Mouse (Mus musculus) hindbrain, embryonic 14.5 days (tissue): Measurements from ENCODE around the gene Klrg1. TPM values are rescaled to one million over a fixed set of nuclear protein-coding genes. Genes with fewer than 3 reads are reported as not detected.

Experiments
- ATAC-seq: fragments of 200-750 bp; cut with Nextera tagmentation; 2 replicates; pipeline ENCODE4 v1.8.0; 2017; ENCODE audit warnings: moderate number of reproducible peaks, mild to moderate bottlenecking, moderate TSS enrichment, moderate library complexity; ENCODE audit not compliant: low FRiP score
- DNase-seq: peaks from one replicate; pipeline ENCODE4 v3.0.0-alpha.2; 2015; ENCODE audit warnings: low spot score
- H3K27ac ChIP-seq: fragments of 300-500 bp; sonication (generic); 2 replicates; pipeline ENCODE4 v1.5.1; 2014; ENCODE audit warnings: mild to moderate bottlenecking, moderate library complexity
- H3K27me3 ChIP-seq: fragments of 300-500 bp; sonication (generic); 2 replicates; pipeline ENCODE4 v1.6.1; 2014; ENCODE audit warnings: mild to moderate bottlenecking, low read length, mixed read lengths; ENCODE audit not compliant: control insufficient read depth, insufficient read depth
- H3K36me3 ChIP-seq: fragments of 300-500 bp; sonication (generic); replicated peaks from 2 replicates; pipeline ENCODE4 v1.6.1; 2014; ENCODE audit not compliant: control insufficient read depth, insufficient read depth
- H3K4me1 ChIP-seq: fragments of 300-500 bp; sonication (generic); replicated peaks from 2 replicates; pipeline ENCODE4 v1.6.1; 2014; ENCODE audit warnings: antibody characterized with exemption, low read length, mixed read lengths; ENCODE audit not compliant: control insufficient read depth, insufficient read depth
- H3K4me2 ChIP-seq: fragments of 300-500 bp; sonication (generic); replicated peaks from 2 replicates; pipeline ENCODE4 v1.6.1; 2014; ENCODE audit warnings: mild to moderate bottlenecking, moderate library complexity
- H3K4me3 ChIP-seq: fragments of 300-500 bp; sonication (generic); replicated peaks from 2 replicates; pipeline ENCODE4 v1.5.1; 2014; ENCODE audit warnings: mild to moderate bottlenecking, low read length
- H3K9ac ChIP-seq: fragments of 300-500 bp; sonication (generic); 2 replicates; pipeline ENCODE4 v1.6.1; 2014
- H3K9me3 ChIP-seq: fragments of 300-500 bp; sonication (generic); 2 replicates; pipeline ENCODE4 v1.6.1; 2016; ENCODE audit warnings: low read length; ENCODE audit not compliant: control insufficient read depth
- WGBS: fragments of 180-500 bp; shearing (Covaris S2); extraction: QIAGEN DNeasy Blood & Tissue Kit; methylation state at CpG from one replicate; pipeline ENCODE4 v1.1.7; 2014; 5-methylcytosine and 5-hydroxymethylcytosine counted together
- polyA plus RNA-seq: library from polyadenylated mRNA; unstranded; fragments of >200 nt; fragmentation: Nextera tagmentation; extraction: Ambion mirVana; gene quantifications from 2 replicates; pipeline ENCODE4 v1.2.1, GENCODE M21; 2014

Klrg1 gene
- 0.53 and 0.82 TPM in 2 replicates for polyA plus RNA-seq

DNA sequence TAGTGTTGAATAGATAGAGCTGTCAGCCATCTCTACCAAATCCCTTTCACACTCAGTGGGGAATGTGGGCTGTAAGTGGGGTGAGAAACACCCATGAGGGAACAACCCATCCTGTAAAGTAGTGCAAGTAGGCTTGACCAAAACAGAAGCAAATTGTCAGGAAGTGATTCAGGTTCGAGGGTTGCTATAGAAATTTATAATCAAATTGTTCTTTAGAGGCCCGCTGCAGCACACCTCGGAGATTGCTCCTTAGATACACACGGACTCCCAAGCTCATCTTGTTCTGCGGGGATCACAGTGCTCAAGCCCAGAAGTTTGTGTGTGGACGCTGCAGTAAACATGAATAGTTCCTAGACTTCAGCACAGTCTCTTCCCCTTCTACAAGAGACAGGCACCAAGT lies at the start of gene Klrg1:
Gene Klrg1 (minus strand): TSS at position 101 of the 400 bp plus-strand sequence.
- H3K4me2 ChIP-seq = no peak within 1 kb of the TSS
- H3K9me3 ChIP-seq = no peaks in the 10 kb centered on the region
- no peaks in the 10 kb centered on the region for H3K4me1 ChIP-seq
- ATAC-seq (no peak), DNase-seq (no peak)
- H3K4me3 ChIP-seq = no peak within 1 kb of the TSS
- no peaks in the 10 kb centered on the region for H3K36me3 ChIP-seq
- no peak within 1 kb of the TSS for H3K9ac ChIP-seq
- no peak within 1 kb of the TSS for H3K27ac ChIP-seq
- H3K27me3 ChIP-seq = no peaks in the 10 kb centered on the region
- WGBS = 84% methylated on average over 6 of the region's 6 CpGs

DNA sequence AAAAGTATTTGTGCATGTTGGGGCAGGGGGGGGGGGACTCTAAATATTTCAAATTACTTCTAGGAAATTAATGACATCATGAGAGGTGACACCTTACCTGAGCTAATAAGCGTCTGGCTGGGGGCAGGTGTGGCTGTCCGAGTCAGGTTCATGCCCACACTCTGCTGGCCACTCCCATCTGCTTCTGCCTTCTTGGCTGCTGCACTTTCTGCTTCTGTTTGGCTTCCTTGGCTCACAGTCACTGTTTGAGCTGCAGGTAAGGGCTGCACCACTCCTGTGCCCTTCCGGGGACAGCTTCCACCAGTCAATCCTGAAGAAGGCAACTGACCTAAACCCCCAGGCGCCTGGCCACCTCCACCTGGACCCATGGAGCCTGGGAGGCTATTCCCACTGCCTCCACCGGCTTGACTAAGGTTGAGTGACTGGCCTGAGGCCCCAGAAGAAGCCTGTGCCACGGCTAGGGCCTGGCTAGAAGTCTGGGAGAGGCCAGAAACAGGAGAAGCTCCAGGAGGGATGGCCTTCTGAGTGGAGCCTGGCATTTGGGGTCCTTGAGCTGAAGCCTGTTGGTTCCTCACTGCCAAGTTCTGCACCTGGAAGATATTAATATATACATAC lies 42.8 kb upstream of the Klrg1 start:
- Histone ChIP-seq H3K4me1 (no peaks in the 10 kb centered on the region), H3K27ac (no peak overlapping the region), H3K27me3 (no peaks in the 10 kb centered on the region), H3K9ac (no peak overlapping the region), H3K4me2 (no peak overlapping the region), H3K9me3 (no peaks in the 10 kb centered on the region), H3K4me3 (no peak overlapping the region), H3K36me3 (peaks cover 90% of the 10 kb centered on the region)
- no peak for DNase-seq
- 95% methylated on average over 6 of the region's 6 CpGs for WGBS
- no peak for ATAC-seq

DNA sequence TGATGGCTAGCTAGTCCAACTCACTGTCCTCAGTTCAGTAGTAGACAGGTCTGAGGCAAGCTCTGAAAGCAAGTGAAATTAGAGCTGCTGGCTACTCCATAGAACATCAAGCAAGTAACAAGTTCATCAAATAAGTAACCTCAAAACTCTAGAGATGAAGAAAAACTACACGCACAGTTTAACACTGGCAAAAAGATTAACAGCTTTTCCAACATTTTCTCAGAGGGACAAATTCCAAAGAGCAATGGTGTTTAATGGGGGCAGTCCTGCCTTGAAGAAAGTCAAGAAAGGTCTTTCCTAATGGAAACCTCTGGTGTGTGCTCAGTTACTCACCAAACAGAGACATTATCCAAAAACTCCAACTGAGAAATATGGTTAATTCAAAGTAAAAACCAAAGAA lies 36.0 kb upstream of the Klrg1 start:
- Histone ChIP-seq H3K36me3 (peaks cover 99% of the 10 kb centered on the region), H3K9me3 (no peaks in the 10 kb centered on the region), H3K9ac (no peak overlapping the region), H3K4me3 (no peak overlapping the region), H3K4me2 (no peak overlapping the region), H3K27me3 (no peaks in the 10 kb centered on the region), H3K27ac (no peak overlapping the region), H3K4me1 (no peaks in the 10 kb centered on the region)
- ATAC-seq (no peak), DNase-seq (no peak)
- 95% methylated on average over 1 of the region's 1 CpGs for WGBS

DNA sequence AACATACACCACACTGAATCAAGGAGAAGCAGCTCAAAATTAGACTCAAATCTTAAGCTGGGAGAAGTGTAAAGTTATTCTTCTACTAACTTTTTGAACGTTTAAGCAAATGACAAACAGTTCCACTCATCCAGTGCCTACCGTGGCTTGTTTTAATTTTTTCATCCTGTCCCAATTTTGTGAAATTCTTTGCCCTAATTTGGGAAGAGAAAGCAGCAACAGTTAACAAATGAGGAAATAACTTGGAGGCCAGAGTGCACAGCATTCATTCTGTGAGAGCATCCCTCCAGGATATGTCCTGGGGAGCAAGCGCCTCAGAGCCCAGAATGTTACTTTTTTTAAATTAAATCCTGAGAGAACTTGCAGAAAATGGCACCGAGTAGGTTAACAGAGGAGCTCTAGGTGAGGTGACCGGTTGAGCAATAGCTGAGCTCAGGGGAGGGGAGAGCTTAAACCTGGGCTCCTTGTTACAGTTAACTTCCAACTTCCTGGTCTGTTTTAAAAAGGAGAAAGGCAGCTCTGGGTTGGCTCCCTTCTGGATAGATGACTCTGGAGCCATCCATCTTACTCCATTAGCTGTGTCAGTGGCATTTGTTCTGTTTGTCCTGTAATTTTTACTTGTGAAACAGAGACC lies 27.6 kb upstream of the Klrg1 start:
- 78% methylated on average over 5 of the region's 5 CpGs for WGBS
- peak overlapping the region; percentile 76 for H3K4me2 ChIP-seq

DNA sequence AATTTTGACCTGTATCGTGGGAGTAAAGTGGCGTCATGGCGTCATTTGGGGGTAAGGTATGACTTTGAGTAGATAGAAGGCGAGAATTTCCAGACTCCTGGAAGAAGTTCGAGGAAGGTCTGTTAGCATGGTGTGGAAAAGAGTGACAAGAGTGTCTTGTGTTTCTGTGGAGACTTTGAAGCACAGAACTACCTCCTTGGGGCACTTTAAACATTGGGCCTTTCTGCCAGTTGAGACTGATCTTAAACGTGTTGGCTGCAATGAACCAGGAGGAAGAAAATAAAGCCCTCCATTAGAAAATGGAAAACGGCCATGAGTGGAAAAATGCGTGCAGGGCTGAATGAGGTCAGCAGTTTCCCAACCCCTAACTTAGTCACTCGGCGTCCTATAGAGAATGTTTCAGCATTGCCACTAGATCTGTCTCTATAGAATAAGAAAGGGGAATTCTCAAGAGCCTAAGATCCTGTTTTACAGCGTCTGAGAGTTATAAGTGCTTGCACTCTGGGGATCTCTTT lies 26.8 kb upstream of the Klrg1 start:
- ATAC-seq (no peak), DNase-seq (no peak)
- H3K4me1 ChIP-seq = peaks cover 19% of the 10 kb centered on the region
- H3K4me2 ChIP-seq = peak overlapping the region; percentile 76
- H3K27ac ChIP-seq = 0 out of 2 replicates have a peak overlapping the region, but pooled peaks have one; percentile 68
- H3K4me3 ChIP-seq = peak overlapping the region; percentile 66
- H3K9me3 ChIP-seq = no peaks in the 10 kb centered on the region
- no peaks in the 10 kb centered on the region for H3K27me3 ChIP-seq
- peaks cover 20% of the 10 kb centered on the region for H3K36me3 ChIP-seq
- 12% methylated on average over 11 of the region's 11 CpGs for WGBS
- H3K9ac ChIP-seq = peak overlapping the region; percentile 87

More for the DNA sequence above, 27.6 kb upstream of the Klrg1 start:
- no peak overlapping the region for H3K27ac ChIP-seq
- H3K9me3 ChIP-seq = no peaks in the 10 kb centered on the region
- peaks cover 28% of the 10 kb centered on the region for H3K36me3 ChIP-seq
- peak overlapping the region; percentile 66 for H3K4me3 ChIP-seq
- DNase-seq (no peak), ATAC-seq (no peak)
- peaks cover 19% of the 10 kb centered on the region for H3K4me1 ChIP-seq
- H3K9ac ChIP-seq = peak overlapping the region; percentile 87; the same call in 1 of the 2 replicates
- no peaks in the 10 kb centered on the region for H3K27me3 ChIP-seq

DNA sequence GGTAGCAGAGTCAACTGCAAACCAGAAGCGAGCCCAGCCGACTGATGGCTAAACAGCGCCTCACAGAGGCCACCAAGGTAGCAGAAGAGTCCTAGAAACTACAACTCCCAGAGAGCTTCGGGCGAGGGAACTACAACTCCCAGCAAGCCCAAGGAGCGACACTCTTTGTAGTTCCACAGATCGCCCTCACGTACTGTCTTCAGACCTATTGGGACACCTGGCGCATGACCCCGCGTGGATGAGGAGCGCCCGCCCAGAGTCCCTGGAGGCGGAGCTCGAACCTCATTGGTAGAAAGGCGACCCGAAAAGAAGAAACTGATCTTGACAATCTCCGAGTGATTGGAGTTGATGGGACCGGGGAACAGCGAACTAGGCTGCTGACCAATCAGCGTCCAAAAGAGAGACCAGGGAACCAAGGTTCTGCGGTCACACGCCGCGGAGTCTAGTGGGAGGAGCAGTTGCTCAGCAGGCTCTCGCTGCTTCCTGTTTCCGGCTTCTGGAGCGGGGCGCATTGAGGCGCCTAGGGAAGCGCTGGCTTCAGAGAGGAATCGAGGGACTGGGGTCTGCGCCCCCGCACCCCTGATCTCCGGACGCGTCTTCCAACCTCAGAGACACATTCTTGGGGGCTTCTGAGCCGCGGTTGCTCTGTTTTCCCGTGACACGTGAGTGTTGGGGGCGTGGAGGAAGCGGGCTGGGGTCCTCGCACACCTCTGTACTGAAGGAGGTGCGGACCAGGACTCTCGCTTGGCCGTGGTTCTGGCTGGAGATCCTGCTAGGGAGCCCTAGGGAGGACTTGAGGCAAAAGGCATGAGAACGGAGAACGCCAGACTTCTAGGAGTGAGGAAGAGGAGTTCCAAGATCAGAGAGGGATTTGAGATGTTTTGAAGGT lies 26.1 kb upstream of the Klrg1 start, which contains the start of gene M6pr:
Gene M6pr (plus strand): TSS at position 216 of the 889 bp plus-strand sequence.
- H3K4me2 ChIP-seq = peak within 1 kb of the TSS; percentile 76
- H3K36me3 ChIP-seq = peaks cover 12% of the 10 kb centered on the region
- H3K27me3 ChIP-seq = no peaks in the 10 kb centered on the region
- DNase-seq (peak; percentile 95), ATAC-seq (peak; percentile 99)
- peak within 1 kb of the TSS; percentile 68 for H3K27ac ChIP-seq
- peak within 1 kb of the TSS; percentile 87 for H3K9ac ChIP-seq
- WGBS = under 1% methylated on average over 49 of the region's 49 CpGs
- peaks cover 19% of the 10 kb centered on the region for H3K4me1 ChIP-seq
- H3K4me3 ChIP-seq = peak within 1 kb of the TSS; percentile 66
- H3K9me3 ChIP-seq = no peaks in the 10 kb centered on the region

DNA sequence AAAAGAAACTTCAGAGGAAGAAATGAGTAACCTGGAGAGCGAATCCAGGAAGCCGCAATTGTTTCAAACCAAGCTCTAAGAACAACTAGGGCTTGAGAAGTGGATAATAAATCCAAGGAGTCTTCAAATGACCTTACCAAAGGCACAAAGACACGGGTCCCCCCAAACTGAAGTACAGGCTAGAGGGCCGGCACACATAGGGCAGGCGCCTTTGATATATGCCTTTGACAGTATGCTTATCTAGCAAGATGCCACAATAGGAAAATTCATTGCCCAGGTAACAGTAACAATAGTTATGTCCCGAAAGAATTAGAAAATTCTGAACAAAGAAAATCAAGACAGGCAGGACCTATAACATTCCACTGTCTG lies 25.4 kb upstream of the Klrg1 start:
- Histone ChIP-seq H3K36me3 (peaks cover 6% of the 10 kb centered on the region), H3K9me3 (no peaks in the 10 kb centered on the region), H3K9ac (no peak overlapping the region), H3K27me3 (no peaks in the 10 kb centered on the region), H3K4me1 (peaks cover 19% of the 10 kb centered on the region), H3K4me3 (peak overlapping the region; percentile 66; the same call in 1 of the 2 replicates), H3K4me2 (peak overlapping the region; percentile 25; the same call in 1 of the 2 replicates), H3K27ac (peak overlapping the region; percentile 55)
- WGBS = 65% methylated on average over 6 of the region's 6 CpGs
- ATAC-seq (peak; percentile 18; the same call in 1 of the 2 replicates), DNase-seq (no peak)

DNA sequence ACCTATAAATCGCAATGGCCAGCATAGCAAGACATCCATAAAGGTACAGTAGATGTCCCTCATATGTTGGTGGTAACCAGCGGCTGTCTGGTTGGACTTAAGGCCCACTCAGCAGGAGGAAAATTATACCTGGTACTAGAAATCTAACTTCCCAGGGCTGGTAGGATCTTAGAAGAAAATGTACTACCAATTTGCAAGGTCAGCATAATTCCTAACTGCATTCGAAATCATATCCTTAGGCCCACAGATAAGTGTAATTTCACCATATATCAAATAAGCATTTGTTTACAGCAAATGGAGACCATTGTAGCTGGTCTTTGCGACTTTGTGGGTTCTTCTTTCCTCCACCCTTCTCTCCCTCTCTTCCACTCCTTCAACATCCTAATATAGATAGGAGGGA lies 24.0 kb upstream of the Klrg1 start:
- WGBS = 90% methylated on average over 4 of the region's 4 CpGs
- Histone ChIP-seq H3K4me2 (no peak overlapping the region), H3K9ac (no peak overlapping the region), H3K4me3 (no peak overlapping the region), H3K36me3 (no peaks in the 10 kb centered on the region; the same call in 1 of the 2 replicates), H3K4me1 (peaks cover 19% of the 10 kb centered on the region), H3K9me3 (no peaks in the 10 kb centered on the region), H3K27me3 (no peaks in the 10 kb centered on the region), H3K27ac (no peak overlapping the region)
- DNase-seq (no peak), ATAC-seq (no peak)
